Mouse (Mus musculus): Measurements from ENCODE around the gene Mctp1. TPM values are rescaled to one million over a fixed set of nuclear protein-coding genes. Genes with fewer than 3 reads are reported as not detected.

The Mctp1 gene
- polyA plus RNA-seq, 1 experiment from 2014 or later = 3.0 TPM

DNA sequence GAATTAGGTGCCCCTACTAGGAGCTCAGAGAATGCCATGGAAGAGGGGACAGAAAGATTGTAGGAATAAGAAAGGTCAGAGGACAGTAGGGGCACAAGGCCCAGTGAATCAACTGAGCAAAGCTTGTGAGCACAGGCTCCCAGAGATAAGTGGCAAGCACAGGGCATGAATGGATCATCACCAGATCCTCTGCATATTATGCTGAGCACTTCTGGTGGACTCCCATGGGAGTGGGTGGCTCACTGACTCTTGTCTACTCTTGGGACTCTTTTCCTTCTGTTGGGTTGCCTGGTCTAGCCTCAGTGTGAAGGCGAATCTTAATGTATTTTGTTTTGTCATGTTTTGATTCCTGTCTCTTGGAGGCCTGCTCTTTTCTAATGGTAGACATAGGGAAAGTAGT lies 684.5 kb downstream of the Mctp1 start:
- Histone ChIP-seq H3K27me3 (ENCODE audit: poor library complexity, severe bottlenecking) (no peaks in the 10 kb centered on the region), H3K9me3 (no peaks in the 10 kb centered on the region), H3K4me1 (no peaks in the 10 kb centered on the region), H3K4me3 (no peak overlapping the region), H3K36me3 (replicated peaks) (peaks cover 31% of the 10 kb centered on the region), H3K27ac (no peak overlapping the region)
- DNase-seq (ENCODE audit: extremely low spot score, low spot score) = no peak
- 93% methylated on average over 1 of the region's 1 CpGs for WGBS

DNA sequence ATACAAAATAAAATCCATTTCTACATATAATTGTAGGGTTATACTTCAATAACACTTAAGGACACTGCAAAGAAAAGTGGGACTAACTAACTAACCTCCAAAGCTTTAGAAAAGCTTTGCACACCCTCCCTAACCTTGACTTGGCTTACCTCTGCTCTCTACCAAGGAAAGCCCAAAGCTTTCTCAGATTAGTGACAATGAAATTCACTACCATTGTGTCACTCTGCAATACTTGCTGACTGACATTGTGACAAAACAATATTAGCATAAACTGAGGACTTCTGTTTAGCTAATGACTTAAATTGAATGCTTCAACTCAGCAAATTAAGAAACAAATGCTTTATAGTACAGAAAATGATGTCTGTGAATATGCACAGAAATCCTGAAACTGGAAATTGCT lies 687.7 kb downstream of the Mctp1 start:
- Histone ChIP-seq H3K4me1 (no peaks in the 10 kb centered on the region), H3K4me3 (no peak overlapping the region), H3K36me3 (replicated peaks) (peaks cover 43% of the 10 kb centered on the region), H3K9me3 (peaks cover 12% of the 10 kb centered on the region), H3K27ac (no peak overlapping the region), H3K27me3 (ENCODE audit: poor library complexity, severe bottlenecking) (no peaks in the 10 kb centered on the region)
- no peak for DNase-seq (ENCODE audit: extremely low spot score, low spot score)

Other genes starting within 250 kb of the Mctp1 start
- not detected in 2 replicates for gene Fam81b, start 79.5 kb upstream of the Mctp1 start, polyA plus RNA-seq (2016; fragmentation: Nextera tagmentation; extraction: Ambion mirVana)